Mouse (Mus musculus): ENCODE data around the gene Gpr55.
A peak's percentile ranks its signal among the peaks of the same experiment; 100 is the strongest.

Gpr55 gene

DNA sequence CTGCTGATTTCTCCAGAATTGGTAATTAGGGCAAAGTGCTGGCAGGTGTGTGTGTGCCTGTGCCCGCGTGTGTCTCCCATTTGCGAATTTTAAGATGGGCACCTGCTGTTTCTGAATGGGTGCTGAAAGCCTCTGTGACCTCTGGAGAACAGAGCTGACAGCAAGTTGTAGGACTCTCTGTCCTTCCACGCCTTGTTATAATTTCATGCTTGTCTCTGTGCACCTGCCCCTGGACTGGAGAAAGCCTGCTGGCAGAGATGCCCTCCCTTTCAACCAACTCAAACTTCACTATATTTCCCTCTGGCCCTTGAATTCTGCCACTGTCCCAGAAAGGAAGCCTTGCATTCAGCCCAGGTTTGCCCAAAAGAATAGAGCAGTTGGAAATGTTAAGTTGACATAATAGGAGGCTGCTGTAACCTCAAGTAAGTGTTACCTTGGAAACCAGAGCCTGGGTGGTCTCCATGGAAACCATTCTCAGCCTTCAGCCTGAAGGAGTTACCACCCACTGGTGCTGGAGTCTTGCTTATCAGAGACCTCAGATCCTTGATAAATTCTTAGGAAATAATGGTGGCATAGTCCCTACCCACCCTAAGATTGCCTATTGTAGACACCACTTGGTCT lies 43.9 kb downstream of the Gpr55 start:
- peak; percentile 81 for DNase-seq (ENCODE audit: low read depth, low spot score)

DNA sequence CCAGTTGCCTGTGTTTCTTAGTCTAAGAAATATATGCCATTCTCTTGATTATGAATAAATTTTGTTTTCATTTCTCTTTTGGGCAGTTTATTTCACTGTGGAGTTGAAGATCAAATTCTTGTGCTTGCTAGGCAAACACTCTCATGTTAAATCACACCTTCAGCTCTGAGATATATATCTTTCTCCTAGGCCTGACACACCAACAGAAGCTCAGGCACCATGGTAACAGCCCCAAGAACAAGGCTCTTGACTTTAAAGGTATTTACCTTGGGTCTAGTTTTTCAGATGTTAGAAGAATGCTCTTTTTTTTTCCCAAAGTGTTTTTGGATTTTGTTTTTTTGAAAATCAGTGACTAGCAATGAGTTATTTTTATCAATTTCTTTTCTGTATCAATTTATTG lies 44.9 kb downstream of the Gpr55 start:
- DNase-seq (ENCODE audit: low read depth, low spot score): no peak

DNA sequence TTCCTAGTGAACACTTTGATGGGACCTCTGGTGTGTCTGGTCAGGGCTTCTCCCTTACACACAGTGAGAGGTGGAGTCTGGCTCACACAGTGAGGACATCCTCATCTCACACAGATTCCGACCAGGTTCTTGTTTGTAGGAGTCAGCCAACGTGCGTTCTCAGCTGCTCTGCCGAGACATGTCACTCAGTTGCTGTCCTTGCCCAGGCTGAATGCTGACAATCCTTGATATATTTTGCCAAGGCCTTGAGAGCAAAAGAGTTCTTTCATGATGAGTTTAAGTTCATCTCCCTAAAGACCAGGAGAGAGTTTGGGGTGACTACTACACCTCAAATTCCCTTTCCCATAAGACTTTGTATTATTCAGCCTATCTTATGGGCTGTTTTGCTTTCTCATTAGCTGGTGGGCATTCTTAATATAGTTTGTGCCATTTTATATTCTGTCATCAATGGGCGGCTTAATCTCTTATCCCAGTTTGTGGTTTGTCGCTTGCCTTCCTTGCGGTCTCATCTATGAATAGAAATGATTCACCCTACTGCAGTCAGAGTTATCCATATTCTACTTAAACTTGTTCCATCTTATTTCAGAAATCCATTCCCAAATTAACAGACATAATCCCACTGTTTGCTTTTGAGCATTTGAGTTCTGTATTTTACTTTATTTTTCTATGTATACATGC lies 47.6 kb downstream of the Gpr55 start:
- no peak for DNase-seq (ENCODE audit: low read depth, low spot score)

DNA sequence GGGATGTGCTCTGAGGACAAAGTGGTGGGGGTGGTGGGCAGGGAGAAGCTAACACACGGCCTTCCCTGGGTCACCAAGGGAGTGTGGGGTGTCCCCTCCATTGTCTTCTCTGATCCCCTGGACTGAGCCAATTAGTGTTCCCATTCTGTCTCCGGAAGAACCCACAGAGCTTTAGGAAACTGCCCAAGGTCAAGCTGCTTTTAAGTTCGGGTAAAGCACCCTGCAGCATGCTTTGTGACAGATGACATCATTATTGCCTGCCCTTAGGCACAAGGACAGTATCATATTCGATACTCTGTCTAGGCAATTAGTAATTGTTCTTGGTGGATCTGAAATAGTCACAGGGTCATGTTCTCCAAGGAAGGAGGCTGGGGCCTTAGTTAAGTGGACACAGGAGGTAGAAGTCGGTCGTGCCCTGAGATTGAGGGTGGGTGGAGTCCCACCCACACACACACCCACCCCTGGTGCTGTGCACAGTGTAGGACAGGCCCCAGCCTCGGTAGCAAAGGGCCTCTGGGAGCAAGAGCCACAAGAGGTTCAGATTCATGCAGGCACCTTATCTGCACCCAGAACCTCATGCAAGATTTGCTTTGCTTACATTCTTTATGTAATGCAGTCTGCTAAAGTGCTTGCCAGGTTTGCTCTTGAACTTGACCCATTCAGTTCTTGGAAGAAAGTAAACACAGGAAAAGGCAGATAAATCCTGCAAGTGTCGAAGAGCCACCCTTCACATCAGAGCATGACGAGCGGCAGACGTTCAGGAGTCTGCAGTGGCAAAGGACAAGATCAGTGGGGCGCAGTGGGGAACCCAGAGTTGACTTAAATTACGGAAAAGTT lies 51.8 kb downstream of the Gpr55 start:
- peak; percentile 44 for DNase-seq (ENCODE audit: low read depth, low spot score)

DNA sequence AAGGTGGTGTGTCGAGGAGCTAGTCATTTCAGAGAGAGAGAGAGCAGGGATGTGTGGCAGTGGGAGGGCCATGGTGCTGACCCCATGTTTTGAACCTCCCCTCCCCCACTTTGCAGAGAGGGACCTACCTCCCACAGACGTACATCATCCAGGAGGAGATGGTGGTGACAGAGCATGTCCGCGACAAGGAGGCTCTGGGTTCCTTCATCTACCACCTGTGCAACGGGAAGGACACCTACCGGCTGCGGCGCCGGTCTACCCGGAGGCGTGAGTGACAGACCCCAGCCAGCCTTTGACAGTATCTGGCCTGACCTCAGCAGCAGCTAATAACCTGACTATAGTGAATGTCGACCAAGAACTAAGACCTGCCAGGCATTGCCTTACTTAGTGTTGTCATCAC lies 53.9 kb downstream of the Gpr55 start:
- no peak for DNase-seq (ENCODE audit: low read depth, low spot score)

DNA sequence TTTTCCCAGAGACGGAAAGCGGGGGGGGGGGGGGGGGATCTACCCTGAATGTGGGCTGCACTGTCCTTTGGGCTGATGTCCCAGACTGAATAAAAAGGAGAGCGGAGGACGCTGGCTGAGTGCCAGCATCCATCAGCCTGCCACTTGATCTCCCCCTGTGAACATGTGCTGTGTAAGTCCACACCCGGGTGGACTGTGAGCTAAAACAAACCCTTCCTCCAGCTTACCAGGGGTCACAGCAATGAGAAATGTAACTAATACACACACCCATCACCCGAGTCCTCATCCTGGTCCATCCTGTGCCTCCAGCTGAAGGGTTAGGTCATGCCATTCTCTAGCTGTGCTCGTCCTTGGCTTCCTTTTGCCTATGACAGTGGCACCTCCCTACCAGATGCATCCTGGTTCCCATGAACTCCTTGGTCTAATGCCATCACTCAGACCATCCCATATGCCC lies 58.7 kb downstream of the Gpr55 start:
- DNase-seq (ENCODE audit: low read depth, low spot score): no peak

DNA sequence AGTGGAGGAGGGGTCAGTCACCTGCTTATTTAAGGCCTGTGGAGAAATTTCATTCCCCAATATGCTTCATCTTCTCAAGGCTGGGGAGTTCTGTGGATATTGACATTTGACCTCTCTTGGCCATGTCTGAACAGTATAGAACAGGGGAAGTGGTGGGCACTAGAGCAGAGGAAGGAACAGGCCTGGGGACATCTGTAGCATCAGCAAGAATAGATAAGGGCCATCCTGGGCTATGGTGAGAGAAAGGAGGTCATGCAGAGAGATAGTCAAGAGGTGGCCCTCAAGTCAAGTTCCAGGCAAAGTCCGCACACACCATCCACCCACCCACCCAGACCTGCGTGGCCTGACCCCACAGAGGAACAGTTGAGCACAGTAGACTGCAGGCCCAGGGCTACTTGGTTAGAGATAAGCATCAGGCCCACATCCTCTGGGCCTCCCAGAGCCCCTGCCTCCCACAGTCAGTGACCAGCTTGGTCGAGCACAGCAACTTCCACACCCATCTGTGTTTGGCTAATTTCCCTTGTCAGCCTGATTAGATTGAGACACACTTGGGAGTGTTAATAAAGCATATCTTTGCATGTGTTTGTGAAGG lies 59.2 kb downstream of the Gpr55 start:
- DNase-seq (ENCODE audit: low read depth, low spot score): no peak

DNA sequence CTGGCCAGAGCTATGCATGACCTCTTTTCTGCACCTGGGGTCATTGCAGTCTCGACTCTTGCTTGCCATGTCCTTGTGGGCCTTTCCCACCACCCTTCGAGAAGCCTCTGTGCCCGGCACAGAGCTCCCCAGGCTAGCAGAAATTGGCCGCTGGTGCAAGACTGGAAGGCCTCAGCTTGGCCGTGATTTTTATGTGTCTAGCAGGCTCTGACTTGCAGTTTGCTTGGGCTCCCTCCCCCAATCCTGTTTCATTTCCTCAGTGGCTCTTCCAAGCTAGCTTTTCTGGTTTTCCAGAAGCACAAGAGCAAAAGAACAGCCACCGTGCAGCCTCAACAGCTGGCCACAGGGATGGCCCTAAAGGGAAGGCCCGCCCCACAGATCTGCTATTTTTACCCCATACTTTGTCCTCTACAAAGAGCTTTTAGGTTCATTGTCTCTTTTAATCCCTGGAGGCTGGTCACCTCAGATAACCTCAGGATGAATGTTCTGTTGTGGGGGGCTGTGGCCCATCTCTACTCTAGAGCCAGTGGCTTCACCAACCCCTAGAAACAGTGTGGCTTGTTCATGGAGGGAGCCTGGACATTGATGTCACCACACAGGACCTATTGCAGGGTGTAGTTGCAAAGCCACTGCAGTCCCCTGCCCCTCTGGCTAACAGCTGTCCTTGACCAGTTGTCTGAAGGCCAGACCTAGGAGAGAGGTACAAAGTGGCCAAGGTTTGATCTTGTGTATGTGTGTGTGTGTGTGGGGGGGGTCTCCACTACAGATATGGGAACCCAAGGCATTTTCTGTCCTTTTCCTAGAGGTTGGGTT lies 60.1 kb downstream of the Gpr55 start:
- DNase-seq (ENCODE audit: low read depth, low spot score): no peak

DNA sequence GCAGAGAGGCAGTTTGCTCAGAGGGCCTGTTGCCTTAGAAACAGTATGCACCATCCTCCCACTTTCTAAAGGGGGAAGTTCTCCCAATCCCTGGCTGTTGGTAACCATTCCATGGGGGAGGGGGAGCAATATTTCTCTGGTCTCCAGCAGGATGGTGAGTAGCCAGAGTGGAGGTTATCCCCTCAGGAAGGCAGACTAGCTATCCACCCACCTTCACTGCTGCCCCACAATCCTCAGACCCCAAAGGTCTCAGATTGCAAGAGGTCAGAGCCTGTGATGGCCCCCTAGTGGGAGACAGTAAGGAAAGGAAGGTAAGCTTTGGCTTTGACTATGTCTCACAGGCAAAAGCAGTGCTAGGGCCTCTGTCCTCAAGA lies 61.4 kb downstream of the Gpr55 start:
- DNase-seq (ENCODE audit: low read depth, low spot score): peak; percentile 61

DNA sequence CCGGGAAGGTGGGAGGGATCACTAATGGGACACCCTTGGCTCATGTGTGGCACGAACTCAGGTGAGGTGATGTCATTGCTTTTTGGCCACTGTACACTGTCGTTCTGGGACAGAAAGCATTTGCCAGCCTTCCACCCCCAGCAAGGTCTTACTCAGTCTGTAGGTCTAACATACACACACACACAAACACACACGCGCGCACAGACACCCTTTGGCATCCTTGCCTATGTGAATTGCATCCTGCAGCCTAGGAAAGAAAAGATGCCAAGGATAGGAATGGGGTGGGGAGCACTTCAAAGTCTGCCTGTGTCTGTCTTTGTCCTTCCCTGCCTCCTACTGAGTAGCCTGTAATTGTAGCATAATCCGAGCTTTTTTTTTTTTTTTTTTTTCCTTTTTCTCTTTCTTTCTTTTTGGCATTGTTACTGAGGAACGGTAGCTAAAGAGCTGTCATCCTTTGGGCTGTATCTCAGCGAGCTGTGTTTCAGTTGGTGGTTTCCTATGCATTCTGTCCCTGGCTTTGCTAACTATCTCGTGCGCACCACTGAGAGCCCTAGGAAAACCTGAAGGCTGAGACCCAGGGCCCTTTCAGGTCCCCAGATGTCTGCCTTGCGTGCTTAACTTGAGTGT lies 61.9 kb downstream of the Gpr55 start:
- no peak for DNase-seq (ENCODE audit: low read depth, low spot score)

DNA sequence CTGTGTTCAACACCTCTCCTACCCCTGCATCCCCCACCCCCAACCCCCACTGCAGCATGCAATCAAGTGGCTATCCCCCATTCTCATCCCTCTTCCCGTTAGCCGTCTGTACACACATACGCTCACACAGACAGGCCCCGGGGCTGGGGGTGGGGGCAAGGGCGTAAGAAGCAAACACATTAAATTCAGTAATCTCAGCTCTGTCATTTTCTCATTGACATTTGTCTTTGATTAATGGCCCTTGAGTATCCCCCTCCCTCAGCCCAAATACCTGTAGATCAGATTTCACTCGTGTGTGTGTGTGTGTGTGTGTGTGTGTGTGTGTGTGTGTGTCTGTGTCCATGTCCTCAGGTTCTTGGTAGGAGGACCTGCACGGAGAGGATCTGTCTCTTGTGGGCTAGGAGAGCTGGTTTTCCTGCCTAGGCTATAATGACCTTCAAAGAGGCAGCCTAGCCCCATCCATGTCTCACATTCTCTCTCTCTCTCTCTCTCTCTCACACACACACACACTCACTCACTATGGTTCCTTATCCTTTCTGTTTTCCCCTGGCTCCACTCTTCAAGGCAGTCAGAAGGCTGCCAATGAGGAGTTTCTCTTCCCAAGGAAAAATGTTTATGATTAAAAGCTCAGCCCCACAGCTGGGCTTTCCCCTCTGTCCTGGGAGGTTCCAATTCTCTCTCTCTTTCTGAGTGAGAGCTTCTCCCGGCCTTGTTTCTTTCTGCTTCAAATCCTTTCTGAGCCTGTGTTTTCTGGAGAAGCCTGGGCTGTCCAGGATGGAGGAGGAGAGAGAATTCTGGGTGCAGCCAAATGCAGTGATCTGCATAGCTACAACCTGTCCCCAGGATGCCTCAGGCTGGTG lies 62.7 kb downstream of the Gpr55 start:
- DNase-seq (ENCODE audit: low read depth, low spot score): no peak

DNA sequence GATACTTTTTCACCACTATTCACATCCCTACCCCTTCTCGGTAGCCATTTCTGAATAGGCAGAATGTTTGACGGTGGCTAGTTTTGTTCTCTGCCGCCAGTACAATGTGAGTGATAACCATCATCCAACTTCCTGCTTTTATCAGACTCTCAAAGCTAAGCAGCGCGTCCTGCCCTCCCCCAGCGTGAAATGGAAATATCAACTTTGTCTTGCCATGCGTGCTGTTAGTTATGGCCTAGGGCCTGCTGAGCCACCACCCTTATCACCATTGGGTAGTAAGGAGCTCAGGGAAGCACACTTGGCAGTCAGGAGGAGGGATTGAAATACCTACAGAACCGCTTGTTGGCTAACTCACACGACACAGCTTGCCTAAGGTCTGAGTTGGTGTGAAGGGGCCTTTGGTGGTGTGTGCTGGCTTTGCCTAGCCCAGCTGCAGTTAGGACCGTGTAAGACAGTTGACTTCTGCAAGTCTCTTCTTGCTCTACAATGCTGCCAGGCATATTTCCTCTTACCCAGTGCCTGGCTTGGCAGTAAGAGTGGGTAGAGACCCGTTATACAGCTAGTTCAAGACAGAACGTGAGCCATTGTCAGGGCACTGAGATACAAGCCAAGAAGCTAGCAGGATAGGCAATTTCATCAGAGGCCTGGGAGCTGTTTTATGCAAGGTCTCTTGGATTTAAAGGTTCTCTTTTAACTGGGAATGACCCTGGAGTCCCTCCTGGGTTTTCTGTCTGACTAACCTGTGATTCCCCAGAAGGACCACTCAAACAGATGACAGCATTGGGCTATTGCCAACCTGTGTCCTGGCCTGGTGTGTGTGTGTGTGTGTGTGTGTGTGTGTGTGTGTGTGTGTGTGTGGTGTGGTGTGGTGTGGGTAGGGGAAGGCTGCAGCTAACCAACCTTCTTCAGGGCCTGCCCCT lies 63.8 kb downstream of the Gpr55 start:
- no peak for DNase-seq (ENCODE audit: low read depth, low spot score)

DNA sequence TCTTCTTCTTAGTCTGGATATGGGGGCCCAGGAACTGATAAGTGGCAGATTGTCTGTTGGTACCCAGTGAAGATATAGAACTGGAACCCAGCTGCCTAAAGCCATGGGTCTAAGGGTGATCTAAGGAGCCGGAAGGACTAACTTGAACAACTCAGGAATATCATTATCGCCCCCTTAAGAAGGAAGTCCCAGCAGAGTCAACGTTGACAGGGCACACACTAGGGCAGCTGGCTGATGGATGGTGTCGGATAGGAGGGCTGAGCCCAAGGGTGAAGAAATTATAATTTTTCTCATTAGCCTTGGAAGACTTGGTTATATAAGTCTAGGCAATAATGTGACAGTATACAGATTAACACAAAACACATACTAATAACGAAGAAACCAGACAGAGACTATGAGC lies 64.7 kb downstream of the Gpr55 start:
- no peak for DNase-seq (ENCODE audit: low read depth, low spot score)

DNA sequence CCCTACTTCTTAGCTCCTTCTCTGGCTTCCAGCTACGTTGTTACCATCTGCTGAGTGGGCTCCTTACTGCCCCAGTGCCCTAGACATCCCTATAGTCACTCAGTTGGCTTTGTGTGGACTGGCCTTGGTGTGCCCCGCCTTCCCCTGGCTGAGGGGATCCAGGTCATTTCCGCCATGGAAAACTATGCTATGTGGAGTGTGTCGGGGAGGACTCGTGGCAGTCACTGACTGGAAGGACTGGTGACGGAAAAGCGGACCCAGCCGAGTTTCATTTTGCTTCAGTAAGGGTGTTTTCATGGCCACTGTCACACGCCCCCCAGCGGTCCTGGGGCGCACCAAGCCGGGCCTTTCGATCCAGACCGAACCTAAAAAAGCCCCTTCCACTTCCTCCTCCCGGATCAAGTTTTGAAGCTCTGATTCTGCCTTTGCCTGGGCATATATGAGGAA lies 65.4 kb downstream of the Gpr55 start:
- no peak for DNase-seq (ENCODE audit: low read depth, low spot score)

DNA sequence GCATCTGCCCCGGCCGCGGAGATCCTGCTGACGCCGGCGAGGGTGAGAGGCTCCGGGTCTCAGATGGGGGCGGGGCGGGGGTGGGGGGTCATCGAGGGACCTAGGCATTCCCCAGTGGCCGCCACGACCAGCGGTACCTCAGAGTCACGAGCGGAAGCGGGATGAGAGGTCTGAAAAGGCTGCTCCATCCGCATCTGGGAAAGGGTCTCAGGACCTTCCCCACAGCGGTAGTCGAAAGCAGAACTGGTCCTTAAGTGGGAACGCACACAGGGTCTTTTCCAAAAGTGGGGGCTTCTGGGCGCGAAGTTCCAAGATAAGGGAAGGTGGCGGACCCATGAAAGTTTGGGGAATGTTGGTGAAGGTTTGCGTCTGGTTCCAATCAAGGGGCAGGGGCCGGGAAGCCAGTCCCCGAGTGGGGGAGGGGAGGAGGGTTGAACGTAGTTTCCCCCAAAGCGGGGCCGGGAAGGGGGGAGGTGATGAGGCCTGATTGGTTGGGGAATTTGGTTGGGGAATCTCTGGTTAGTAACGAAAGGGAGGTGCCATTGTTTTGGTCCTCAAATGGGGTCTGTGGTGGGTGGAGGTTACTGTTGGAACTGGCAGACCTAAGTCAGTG lies 66.0 kb downstream of the Gpr55 start:
- DNase-seq (ENCODE audit: low read depth, low spot score): peak; percentile 80

DNA sequence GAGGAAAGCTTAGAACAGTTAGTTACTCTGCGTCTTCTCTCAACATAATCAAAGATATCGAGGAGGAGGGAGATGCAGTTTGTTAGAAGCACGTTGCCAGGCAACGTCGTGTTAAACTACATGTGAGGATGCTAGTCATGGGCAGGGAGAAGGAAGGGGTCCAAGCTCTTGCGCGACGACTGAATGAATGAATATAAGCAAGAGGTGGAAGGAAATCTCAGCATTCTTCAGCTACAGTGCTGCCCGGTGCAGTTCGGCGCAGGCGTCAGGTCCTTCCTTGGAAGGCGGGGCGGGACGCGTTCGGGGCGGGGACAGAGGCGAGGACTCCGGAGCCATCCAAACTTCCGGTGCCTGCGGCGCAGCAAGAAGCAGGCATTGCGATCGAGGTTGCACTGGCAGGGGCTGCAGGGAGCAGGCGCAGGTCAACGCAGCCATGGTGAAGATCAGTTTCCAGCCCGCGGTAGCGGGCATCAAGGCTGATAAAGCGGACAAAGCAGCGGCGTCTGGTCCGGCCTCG lies 66.5 kb downstream of the Gpr55 start, which contains the start of gene Itm2c:
Gene Itm2c, plus strand, starts transcription at position 51 of the 517 bp plus-strand sequence.
- peak; percentile 87 for DNase-seq (ENCODE audit: low read depth, low spot score)

Data from R1 (cell line).